Mouse (Mus musculus) forebrain, embryonic 13.5 days (tissue): ENCODE results near the gene Il20rb. TPM values are rescaled to one million over a fixed set of nuclear protein-coding genes. Genes with fewer than 3 reads are reported as not detected.

Source experiments
- ATAC-seq: fragments of 200-750 bp; cut with Nextera tagmentation; 2 replicates; pipeline ENCODE4 v1.8.0; 2017
- H3K27ac ChIP-seq: fragments of 300-500 bp; sonication (generic); 2 replicates; pipeline ENCODE4 v1.5.1; 2015; ENCODE audit warnings: inconsistent platforms, mild to moderate bottlenecking, moderate library complexity
- H3K27me3 ChIP-seq: fragments of 300-500 bp; sonication (generic); 2 replicates; pipeline ENCODE4 v1.6.1; 2015; ENCODE audit warnings: mild to moderate bottlenecking, inconsistent platforms
- H3K36me3 ChIP-seq: fragments of 300-500 bp; sonication (generic); 2 replicates; pipeline ENCODE4 v1.6.1; 2015; ENCODE audit warnings: mild to moderate bottlenecking, inconsistent platforms; ENCODE audit not compliant: poor library complexity, severe bottlenecking
- H3K4me1 ChIP-seq: fragments of 300-500 bp; sonication (generic); 2 replicates; pipeline ENCODE4 v1.6.1; 2015; ENCODE audit warnings: inconsistent platforms
- H3K4me2 ChIP-seq: fragments of 300-500 bp; sonication (generic); 2 replicates; pipeline ENCODE4 v1.6.1; 2015; ENCODE audit warnings: inconsistent platforms, mild to moderate bottlenecking, moderate library complexity
- H3K4me3 ChIP-seq: fragments of 300-500 bp; sonication (generic); 2 replicates; pipeline ENCODE4 v1.5.1; 2015; ENCODE audit warnings: mild to moderate bottlenecking, inconsistent platforms
- H3K9ac ChIP-seq: fragments of 300-500 bp; sonication (generic); 2 replicates; pipeline ENCODE4 v1.6.1; 2015; ENCODE audit warnings: mild to moderate bottlenecking, inconsistent platforms
- H3K9me3 ChIP-seq: fragments of 300-500 bp; sonication (generic); replicated peaks from 2 replicates; pipeline ENCODE4 v1.6.1; 2016; ENCODE audit warnings: inconsistent platforms
- WGBS: fragments of 180-500 bp; shearing (Covaris S2); methylation state at CpG from one replicate; pipeline ENCODE4 v1.1.7; 2015; 5-methylcytosine and 5-hydroxymethylcytosine counted together
- polyA plus RNA-seq: library from polyadenylated mRNA; unstranded; fragments of >200 nt; fragmentation: Nextera tagmentation; extraction: Ambion mirVana; gene quantifications from 2 replicates; pipeline ENCODE4 v1.2.1, GENCODE M21; 2015

Gene Il20rb
- polyA plus RNA-seq, 1 experiment from 2014 or later: 0.66 TPM

GRCm38 (mm10) chr9:100453944-100454663, 32.5 kb downstream of the Il20rb start:
- no peak overlapping the region for H3K27ac ChIP-seq
- peak overlapping the region; percentile 43 for H3K9ac ChIP-seq
- H3K4me3 ChIP-seq: peak overlapping the region; percentile 35
- peaks cover 5% of the 10 kb centered on the region; the same call in 1 of the 2 replicates for H3K4me1 ChIP-seq
- H3K36me3 ChIP-seq: peaks cover 13% of the 10 kb centered on the region; the same call in 1 of the 2 replicates
- H3K27me3 ChIP-seq: no peaks in the 10 kb centered on the region
- H3K4me2 ChIP-seq: peak overlapping the region; percentile 63
- H3K9me3 ChIP-seq: no peaks in the 10 kb centered on the region
- peak; percentile 51 for ATAC-seq
- 7% methylated on average over 24 of the region's 25 CpGs for WGBS

GRCm38 (mm10) chr9:100452432-100452831, 34.2 kb downstream of the Il20rb start:
- Histone ChIP-seq H3K4me2 (no peak overlapping the region), H3K27me3 (peaks cover 13% of the 10 kb centered on the region; the same call in 1 of the 2 replicates), H3K9ac (no peak overlapping the region), H3K36me3 (no peaks in the 10 kb centered on the region), H3K9me3 (no peaks in the 10 kb centered on the region), H3K4me3 (no peak overlapping the region), H3K4me1 (peaks cover 5% of the 10 kb centered on the region; the same call in 1 of the 2 replicates), H3K27ac (no peak overlapping the region)
- no peak for ATAC-seq
- 79% methylated on average over 6 of the region's 6 CpGs for WGBS

DNA sequence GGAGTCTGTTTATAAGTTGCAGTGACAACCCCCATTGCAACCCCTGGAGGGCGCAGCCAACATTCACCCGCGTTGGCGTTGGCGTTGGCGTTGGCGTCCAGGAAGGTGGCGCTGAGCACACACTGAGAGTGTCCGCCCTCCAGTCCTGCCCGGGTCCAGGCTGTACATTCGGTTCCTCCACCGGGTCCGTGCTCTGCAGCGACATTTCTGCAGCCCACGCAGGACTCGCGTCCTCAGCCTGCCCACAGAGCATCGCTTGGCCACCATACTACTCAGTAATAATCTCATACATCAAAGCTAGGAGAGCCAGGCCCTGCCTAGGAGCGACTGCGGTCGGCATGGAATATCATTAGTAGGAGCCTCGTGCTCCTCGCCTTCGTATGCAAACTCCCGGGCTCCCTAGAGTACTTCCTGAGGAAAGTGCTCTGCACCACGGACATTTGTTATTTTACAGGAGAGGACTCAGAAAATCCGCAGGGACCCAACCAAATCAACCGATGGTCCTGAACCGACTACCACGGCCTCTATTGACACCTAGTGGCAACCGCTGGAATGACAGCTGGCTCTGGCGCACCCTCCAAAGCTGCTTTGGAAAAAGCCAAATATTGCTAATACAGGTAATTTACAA, 40.4 kb downstream of the Il20rb start:
- Histone ChIP-seq H3K36me3 (no peaks in the 10 kb centered on the region), H3K4me3 (peak overlapping the region; percentile 53), H3K27me3 (peaks cover 15% of the 10 kb centered on the region), H3K4me2 (peak overlapping the region; percentile 81), H3K9me3 (no peaks in the 10 kb centered on the region), H3K27ac (peak overlapping the region; percentile 20; the same call in 1 of the 2 replicates), H3K9ac (peak overlapping the region; percentile 70), H3K4me1 (peaks cover 7% of the 10 kb centered on the region)
- ATAC-seq: peak; percentile 92
- WGBS: 0% methylated on average over 32 of the region's 32 CpGs

- 40% methylated on average over 9 of the region's 9 CpGs for WGBS
- Histone ChIP-seq H3K9me3 (no peaks in the 10 kb centered on the region), H3K4me3 (no peak overlapping the region), H3K27me3 (no peaks in the 10 kb centered on the region), H3K36me3 (no peaks in the 10 kb centered on the region), H3K4me2 (peak overlapping the region; percentile 37), H3K9ac (no peak overlapping the region; the same call in 1 of the 2 replicates), H3K27ac (peak overlapping the region; percentile 87), H3K4me1 (peaks cover 17% of the 10 kb centered on the region)
- ATAC-seq: peak; percentile 90
Measured at GRCm38 (mm10) chr9:100440111-100440790, 46.3 kb downstream of the Il20rb start.

- Histone ChIP-seq H3K36me3 (no peaks in the 10 kb centered on the region), H3K9ac (no peak overlapping the region), H3K4me3 (no peak overlapping the region), H3K27me3 (no peaks in the 10 kb centered on the region), H3K9me3 (no peaks in the 10 kb centered on the region), H3K4me2 (peak overlapping the region; percentile 37), H3K4me1 (peaks cover 17% of the 10 kb centered on the region), H3K27ac (peak overlapping the region; percentile 87)
- 17% methylated on average over 8 of the region's 8 CpGs for WGBS
- peak; percentile 86 for ATAC-seq
Measured at GRCm38 (mm10) chr9:100439481-100439880, 47.1 kb downstream of the Il20rb start.

GRCm38 (mm10) chr9:100438994-100439393, 47.6 kb downstream of the Il20rb start:
- Histone ChIP-seq H3K9me3 (no peaks in the 10 kb centered on the region), H3K27me3 (no peaks in the 10 kb centered on the region), H3K9ac (no peak overlapping the region), H3K4me1 (peaks cover 17% of the 10 kb centered on the region), H3K27ac (peak overlapping the region; percentile 87), H3K36me3 (no peaks in the 10 kb centered on the region), H3K4me2 (peak overlapping the region; percentile 37; the same call in 1 of the 2 replicates), H3K4me3 (no peak overlapping the region)
- ATAC-seq: no peak
- 75% methylated on average over 10 of the region's 10 CpGs for WGBS

DNA sequence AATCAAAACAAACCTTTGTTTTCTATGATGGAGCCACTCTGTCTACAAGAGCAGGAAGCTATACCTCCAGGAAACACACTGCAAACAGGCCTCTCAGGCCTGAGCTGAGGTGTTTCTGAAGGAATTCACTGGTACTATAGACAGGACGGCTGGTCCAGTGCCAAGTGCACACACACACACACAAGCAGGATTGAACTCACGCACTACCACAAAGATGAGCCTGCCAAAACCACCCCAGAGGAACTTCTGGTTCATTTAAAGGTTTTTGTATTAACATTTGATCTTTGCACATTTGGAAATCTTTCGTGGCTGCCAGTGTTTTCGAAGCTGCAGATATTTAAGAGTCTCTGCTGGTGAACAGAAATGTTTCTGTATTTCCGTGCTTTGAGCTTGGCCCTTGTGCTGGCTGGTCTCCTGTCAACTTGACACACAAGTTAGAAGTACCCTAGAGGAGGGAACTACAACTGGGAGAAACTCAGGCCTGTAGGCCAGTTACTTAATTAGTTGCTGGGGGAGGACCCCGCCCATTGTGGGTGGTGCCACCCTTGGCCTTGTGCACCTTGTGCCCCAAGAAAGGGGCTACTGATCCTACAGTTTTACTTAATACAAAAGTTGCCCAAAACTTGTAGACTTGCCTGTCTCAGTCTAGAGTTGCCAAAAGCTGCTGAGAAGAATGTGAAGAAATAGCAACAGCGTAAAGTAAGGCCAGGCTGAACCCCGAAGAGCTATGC, 49.6 kb downstream of the Il20rb start:
- Histone ChIP-seq H3K27me3 (no peaks in the 10 kb centered on the region), H3K4me3 (no peak overlapping the region), H3K36me3 (no peaks in the 10 kb centered on the region), H3K4me1 (peaks cover 17% of the 10 kb centered on the region), H3K4me2 (no peak overlapping the region), H3K27ac (no peak overlapping the region), H3K9ac (no peak overlapping the region), H3K9me3 (no peaks in the 10 kb centered on the region)
- ATAC-seq: no peak
- WGBS: 77% methylated on average over 8 of the region's 8 CpGs

DNA sequence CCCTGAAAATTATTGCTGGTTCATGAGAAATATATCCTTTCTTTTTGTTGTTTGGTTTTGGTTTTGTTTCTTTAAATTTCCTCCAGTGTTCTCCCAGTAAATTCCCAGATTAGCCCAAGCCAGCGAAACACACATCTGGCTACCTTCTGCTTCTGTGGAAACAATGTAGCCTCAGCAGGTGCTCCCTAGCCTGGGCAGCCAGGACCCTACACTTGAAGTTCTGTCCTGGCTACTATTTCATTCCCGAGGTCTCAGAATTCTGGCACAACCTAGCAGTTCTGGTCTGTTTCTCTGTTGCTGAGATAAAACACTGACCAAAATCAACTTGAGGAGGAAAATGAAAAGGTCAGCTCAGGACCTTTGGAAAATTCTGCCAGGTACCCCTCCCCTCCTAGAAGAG, 55.2 kb downstream of the Il20rb start:
- Histone ChIP-seq H3K9ac (no peak overlapping the region), H3K4me3 (no peak overlapping the region), H3K27ac (no peak overlapping the region), H3K27me3 (no peaks in the 10 kb centered on the region), H3K9me3 (no peaks in the 10 kb centered on the region), H3K4me2 (no peak overlapping the region), H3K4me1 (no peaks in the 10 kb centered on the region), H3K36me3 (no peaks in the 10 kb centered on the region)
- ATAC-seq: no peak
- WGBS: 68% methylated on average over 2 of the region's 2 CpGs

GRCm38 (mm10) chr9:100430911-100431310, 55.7 kb downstream of the Il20rb start:
- Histone ChIP-seq H3K27ac (no peak overlapping the region), H3K4me3 (no peak overlapping the region), H3K36me3 (no peaks in the 10 kb centered on the region), H3K27me3 (no peaks in the 10 kb centered on the region), H3K4me2 (no peak overlapping the region), H3K4me1 (no peaks in the 10 kb centered on the region), H3K9ac (no peak overlapping the region), H3K9me3 (no peaks in the 10 kb centered on the region)
- no peak for ATAC-seq
- WGBS: 81% methylated on average over 2 of the region's 2 CpGs

GRCm38 (mm10) chr9:100419644-100420043, 66.9 kb downstream of the Il20rb start:
- no peak overlapping the region for H3K9ac ChIP-seq
- peaks cover 23% of the 10 kb centered on the region for H3K4me1 ChIP-seq
- WGBS: 86% methylated on average over 8 of the region's 8 CpGs
- no peaks in the 10 kb centered on the region for H3K9me3 ChIP-seq
- no peak for ATAC-seq
- no peak overlapping the region for H3K4me2 ChIP-seq
- no peaks in the 10 kb centered on the region for H3K27me3 ChIP-seq
- no peak overlapping the region for H3K4me3 ChIP-seq
- H3K27ac ChIP-seq: no peak overlapping the region
- H3K36me3 ChIP-seq: no peaks in the 10 kb centered on the region

GRCm38 (mm10) chr9:100419103-100419502, 67.5 kb downstream of the Il20rb start:
- H3K9ac ChIP-seq: no peak overlapping the region
- no peaks in the 10 kb centered on the region for H3K27me3 ChIP-seq
- no peaks in the 10 kb centered on the region for H3K9me3 ChIP-seq
- no peak overlapping the region for H3K4me3 ChIP-seq
- ATAC-seq: no peak
- no peak overlapping the region for H3K4me2 ChIP-seq
- 95% methylated on average over 8 of the region's 8 CpGs for WGBS
- no peaks in the 10 kb centered on the region for H3K36me3 ChIP-seq
- peaks cover 28% of the 10 kb centered on the region for H3K4me1 ChIP-seq
- no peak overlapping the region for H3K27ac ChIP-seq
